Mouse (Mus musculus) retina, postnatal 7 days (tissue): Measurements from ENCODE around the gene AF067061.
"Not testable (repeated sequence)": the region's sequence is repeated elsewhere in the genome, so short reads cannot be mapped to it uniquely, and the experiment has no call there.

ENCODE experiments used
- DNase-seq: peaks from one replicate; pipeline ENCODE4 v3.0.0-alpha.2; 2012; ENCODE audit warnings: low read depth, low spot score

AF067061 gene

GRCm38 (mm10) chr13:120262870-120263269 is at the start of gene AF067061:
AF067061 (plus strand) TSS chr13:120263114.
- not testable (repeated sequence) for DNase-seq

GRCm38 (mm10) chr13:120215847-120216246 is 47.1 kb upstream of the AF067061 start, which contains the start of gene Gm21762:
Gm21762 (minus strand) TSS chr13:120215947.
- not testable (repeated sequence) for DNase-seq

- DNase-seq, result not testable (repeated sequence)
These were observed 42.0 kb upstream of the AF067061 start for GRCm38 (mm10) chr13:120220922-120221321.

- not testable (repeated sequence) for DNase-seq
These were observed 39.8 kb upstream of the AF067061 start for GRCm38 (mm10) chr13:120223012-120223659.

GRCm38 (mm10) chr13:120231798-120232197 is 31.1 kb upstream of the AF067061 start:
- not testable (repeated sequence) for DNase-seq

- not testable (repeated sequence) for DNase-seq
These were observed 30.4 kb upstream of the AF067061 start for GRCm38 (mm10) chr13:120232447-120233049.

GRCm38 (mm10) chr13:120238811-120239210 is 24.1 kb upstream of the AF067061 start, which contains the start of gene Gm21731:
Gm21731 (plus strand) TSS chr13:120239111.
- not testable (repeated sequence) for DNase-seq

- not testable (repeated sequence) for DNase-seq
These were observed 11.5 kb upstream of the AF067061 start for GRCm38 (mm10) chr13:120251208-120251924.

- DNase-seq, result not testable (repeated sequence)
These were observed 3.9 kb upstream of the AF067061 start for GRCm38 (mm10) chr13:120258817-120259658.

GRCm38 (mm10) chr13:120259718-120260117 is 3.2 kb upstream of the AF067061 start:
- not testable (repeated sequence) for DNase-seq

GRCm38 (mm10) chr13:120277837-120278236 is 14.9 kb downstream of the AF067061 start:
- not testable (repeated sequence) for DNase-seq

- no peak for DNase-seq
These were observed 15.9 kb downstream of the AF067061 start for GRCm38 (mm10) chr13:120278784-120279183.

- DNase-seq, result no peak
These were observed 36.5 kb downstream of the AF067061 start for GRCm38 (mm10) chr13:120299324-120299894.

GRCm38 (mm10) chr13:120299991-120300442 is 37.1 kb downstream of the AF067061 start, which contains the start of gene BC147527:
BC147527 (plus strand) TSS chr13:120300392.
- no peak for DNase-seq

GRCm38 (mm10) chr13:120300853-120301252 is 37.9 kb downstream of the AF067061 start:
- no peak for DNase-seq

- DNase-seq, result no peak
These were observed 47.8 kb downstream of the AF067061 start for GRCm38 (mm10) chr13:120310749-120311148.

- no peak for DNase-seq
These were observed 50.7 kb downstream of the AF067061 start for GRCm38 (mm10) chr13:120313584-120313983.
